Mouse (Mus musculus) megakaryocyte, embryonic 14.5 days (primary cell): ENCODE data around the gene Eng.

Experiments
- FLI1 ChIP-seq: IDR thresholded peaks from 2 replicates; pipeline ENCODE4 v1.6.1; 2012; ENCODE audit warnings: low read length, inconsistent platforms, mixed read lengths
- GATA1 ChIP-seq: IDR thresholded peaks from 3 replicates; pipeline ENCODE4 v1.6.1; 2012; ENCODE audit warnings: mixed read lengths, low read length, inconsistent platforms, borderline replicate concordance

DNA sequence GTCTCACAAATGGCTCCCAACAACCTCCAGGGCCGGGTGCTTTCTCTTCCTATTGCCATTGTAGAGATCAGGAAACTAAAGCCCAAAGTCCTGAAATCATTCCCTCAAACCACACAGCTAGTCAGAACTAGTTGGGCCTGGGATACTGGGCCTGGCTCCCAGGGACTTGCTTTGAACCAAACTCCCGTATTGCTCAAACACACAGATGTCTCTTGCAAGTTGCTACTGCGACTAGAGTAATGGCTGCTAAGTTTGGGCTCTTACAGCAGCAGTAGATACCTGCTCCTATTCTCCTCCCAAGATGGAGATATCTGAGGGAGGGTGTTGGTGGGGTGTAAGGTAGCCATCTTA, 9.0 kb downstream of the Eng start:
- TF ChIP-seq GATA1 (no peak), FLI1 (no peak)
